Mouse (Mus musculus): ENCODE measurements around the gene Nt5dc3.

DNA sequence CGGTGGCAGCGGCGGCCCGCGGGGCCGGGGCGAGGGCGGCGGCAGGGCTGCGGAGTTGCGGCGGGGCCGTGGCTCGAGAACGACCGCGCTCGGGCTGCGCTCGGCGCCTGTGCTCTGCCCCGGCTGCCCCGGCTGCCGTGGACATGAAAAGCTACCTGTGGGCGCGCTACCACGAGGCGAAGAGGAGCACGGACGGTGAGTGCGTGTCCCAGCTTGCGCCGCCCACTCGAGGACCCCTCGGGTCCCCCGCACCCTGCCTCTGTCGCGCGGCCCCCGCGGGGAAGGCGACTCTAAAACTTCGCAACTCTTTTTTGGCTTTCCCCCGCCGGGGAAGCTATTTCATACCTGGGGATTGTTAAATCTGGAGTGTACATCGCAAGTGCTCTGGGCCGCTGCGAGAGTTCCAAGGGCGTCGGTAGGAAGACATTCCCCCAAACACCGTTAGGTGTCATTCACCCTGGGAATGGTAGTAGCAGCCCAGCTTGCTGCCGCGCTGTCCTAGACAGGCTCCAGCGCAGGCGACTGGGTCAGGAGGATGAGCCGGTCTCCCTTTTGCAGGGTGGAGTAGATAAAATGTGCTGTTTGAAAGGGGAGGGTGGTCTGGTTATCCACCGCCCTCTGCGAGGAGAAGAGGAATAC is 431 bp downstream of the Nt5dc3 start:
- TF ChIP-seq CTCF (IDR thresholded peaks at IDR 0.05; ENCODE audit: low read depth, low read length) (no peak), POLR2A (IDR thresholded peaks at IDR 0.05; ENCODE audit: extremely low read depth, insufficient read depth, low read length) (no peak)

Measured in liver, adult 2 months (tissue).